Mouse (Mus musculus): Measurements from ENCODE around the gene Map2k3. TPM values are rescaled to one million over a fixed set of nuclear protein-coding genes. Genes with fewer than 3 reads are reported as not detected.
A peak's percentile ranks its signal among the peaks of the same experiment; 100 is the strongest.
"Not testable (repeated sequence)": the region's sequence is repeated elsewhere in the genome, so short reads cannot be mapped to it uniquely, and the experiment has no call there.

Gene Map2k3
- polyA plus RNA-seq (2012; rRNA removed) = 85.1 and 90.0 TPM in 2 replicates

GRCm38 (mm10) chr11:60931869-60932481 lies at the start of gene Map2k3:
Gene Map2k3, plus strand, starts transcription at chr11:60932033.
- 0% methylated on average over 51 of the region's 59 CpGs for WGBS

DNA sequence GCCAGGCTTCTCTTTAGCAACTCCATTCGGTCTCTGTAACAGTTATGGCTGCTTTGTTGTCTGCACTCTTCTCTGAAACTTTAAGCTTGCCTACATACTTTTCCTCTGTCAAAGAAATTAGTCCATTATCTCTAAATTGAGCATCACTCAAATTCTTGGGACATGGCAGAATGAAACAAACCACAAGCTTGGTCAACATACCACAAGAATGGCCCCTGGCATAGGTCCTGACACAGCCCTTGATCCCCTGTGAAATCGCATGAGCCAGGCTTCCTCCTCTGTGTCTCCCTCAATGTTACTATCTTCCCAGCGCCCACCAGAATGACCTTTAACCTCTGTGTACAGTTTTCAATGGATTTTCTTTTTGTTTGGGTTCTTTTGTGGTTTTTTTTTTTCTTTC lies 49.4 kb upstream of the Map2k3 start:
- no peak for DNase-seq (ENCODE audit: low read depth, low spot score)
- WGBS = 81% methylated on average over 3 of the region's 3 CpGs

More at GRCm38 (mm10) chr11:60931869-60932481, at the start of gene Map2k3:
- peak; percentile 85 for DNase-seq (ENCODE audit: low read depth, low spot score)

GRCm38 (mm10) chr11:60886986-60887385 lies 44.8 kb upstream of the Map2k3 start:
- WGBS = 86% methylated on average over 3 of the region's 3 CpGs
- not testable (repeated sequence) for DNase-seq (ENCODE audit: low read depth, low spot score)

DNA sequence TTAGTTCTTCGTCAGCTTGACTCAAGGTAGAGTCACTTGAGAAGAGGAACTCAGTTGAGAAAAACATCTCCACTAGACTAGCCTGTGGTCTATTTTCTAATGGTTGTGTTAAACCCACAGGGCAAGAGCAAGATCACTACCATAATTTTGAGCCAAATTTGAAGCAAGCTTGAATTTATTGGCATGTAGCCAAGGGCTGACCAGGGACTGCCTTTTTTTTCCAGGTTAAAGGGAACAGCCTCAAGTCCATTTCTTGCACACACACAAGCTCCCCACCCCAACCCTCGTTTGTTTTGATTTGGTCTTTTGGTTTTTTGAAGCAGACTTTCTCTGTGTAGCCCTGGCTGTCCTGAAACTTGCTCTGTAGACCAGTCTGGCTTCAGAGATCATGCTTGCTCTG lies 42.0 kb upstream of the Map2k3 start:
- no peak for DNase-seq (ENCODE audit: low read depth, low spot score)
- WGBS = 48% methylated on average over 2 of the region's 2 CpGs

DNA sequence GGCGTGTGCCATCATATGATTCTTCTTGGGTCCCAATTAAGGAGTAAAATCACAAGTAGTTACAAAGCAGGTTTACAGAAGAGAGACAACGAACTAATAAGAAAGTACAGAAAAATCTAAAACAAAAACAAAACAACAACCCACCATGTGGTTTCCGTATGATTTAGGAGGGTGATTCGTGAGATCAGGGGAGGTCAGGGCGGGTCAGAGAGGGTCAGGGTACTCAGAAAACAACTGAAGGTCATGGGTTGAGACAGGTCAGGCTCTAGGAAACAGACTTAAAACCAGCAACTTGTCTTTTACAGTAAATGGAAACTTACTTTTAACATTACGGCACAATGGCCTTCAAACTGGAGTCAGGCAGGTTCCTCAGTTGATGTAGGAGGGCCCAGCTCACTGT lies 41.5 kb upstream of the Map2k3 start:
- WGBS = 50% methylated on average over 6 of the region's 6 CpGs

GRCm38 (mm10) chr11:60890744-60891143 lies 41.1 kb upstream of the Map2k3 start:
- WGBS = 39% methylated on average over 3 of the region's 3 CpGs
- DNase-seq (ENCODE audit: low read depth, low spot score) = no peak

More for the DNA sequence above, 41.5 kb upstream of the Map2k3 start:
- no peak for DNase-seq (ENCODE audit: low read depth, low spot score)

- WGBS = 38% methylated on average over 4 of the region's 4 CpGs
- DNase-seq (ENCODE audit: low read depth, low spot score) = no peak
Measured at GRCm38 (mm10) chr11:60895915-60896314, 35.9 kb upstream of the Map2k3 start.

DNA sequence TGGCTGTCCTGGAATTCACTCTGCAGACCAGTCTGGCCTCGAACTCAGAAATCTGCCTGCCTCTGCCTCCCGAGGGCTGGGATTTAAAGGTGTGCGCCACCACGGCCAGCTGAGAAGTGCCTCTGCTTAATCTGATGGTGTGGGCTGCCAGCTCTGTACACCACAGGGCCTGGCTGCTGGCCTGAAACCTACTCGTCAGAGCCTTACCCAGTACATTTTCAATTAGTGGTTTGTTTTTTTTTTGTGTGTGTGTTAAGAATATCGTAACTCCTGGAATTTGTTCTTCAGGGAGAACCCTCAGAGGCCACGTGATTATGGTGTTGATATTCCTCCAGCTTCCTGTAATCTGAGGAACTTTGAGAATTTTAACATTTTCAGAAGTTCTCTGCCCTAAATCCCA lies 29.8 kb upstream of the Map2k3 start:
- 68% methylated on average over 7 of the region's 7 CpGs for WGBS
- DNase-seq (ENCODE audit: low read depth, low spot score) = no peak

DNA sequence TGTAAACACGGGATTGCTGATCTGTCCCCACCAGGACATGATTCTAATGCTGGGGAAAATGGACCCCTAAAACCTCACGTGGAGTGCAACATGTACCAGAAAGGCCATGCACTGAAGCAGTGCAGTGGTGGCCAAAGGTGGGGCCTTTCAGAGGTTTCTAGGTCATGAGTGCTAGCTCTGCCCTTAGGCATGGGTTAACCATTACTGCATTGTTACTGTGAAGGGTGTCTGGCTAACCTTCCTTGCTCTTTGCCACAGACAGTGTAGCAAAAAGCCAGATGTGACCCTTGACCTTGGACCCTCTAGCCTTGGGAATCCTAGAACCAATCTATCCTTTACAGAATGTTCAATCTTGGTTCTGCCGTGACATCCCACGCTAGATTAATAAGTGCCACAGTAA lies 29.3 kb upstream of the Map2k3 start:
- 54% methylated on average over 4 of the region's 4 CpGs for WGBS
- DNase-seq (ENCODE audit: low read depth, low spot score) = no peak

GRCm38 (mm10) chr11:60903661-60904061 lies 28.2 kb upstream of the Map2k3 start:
- no peak for DNase-seq (ENCODE audit: low read depth, low spot score)
- 87% methylated on average over 6 of the region's 6 CpGs for WGBS

DNA sequence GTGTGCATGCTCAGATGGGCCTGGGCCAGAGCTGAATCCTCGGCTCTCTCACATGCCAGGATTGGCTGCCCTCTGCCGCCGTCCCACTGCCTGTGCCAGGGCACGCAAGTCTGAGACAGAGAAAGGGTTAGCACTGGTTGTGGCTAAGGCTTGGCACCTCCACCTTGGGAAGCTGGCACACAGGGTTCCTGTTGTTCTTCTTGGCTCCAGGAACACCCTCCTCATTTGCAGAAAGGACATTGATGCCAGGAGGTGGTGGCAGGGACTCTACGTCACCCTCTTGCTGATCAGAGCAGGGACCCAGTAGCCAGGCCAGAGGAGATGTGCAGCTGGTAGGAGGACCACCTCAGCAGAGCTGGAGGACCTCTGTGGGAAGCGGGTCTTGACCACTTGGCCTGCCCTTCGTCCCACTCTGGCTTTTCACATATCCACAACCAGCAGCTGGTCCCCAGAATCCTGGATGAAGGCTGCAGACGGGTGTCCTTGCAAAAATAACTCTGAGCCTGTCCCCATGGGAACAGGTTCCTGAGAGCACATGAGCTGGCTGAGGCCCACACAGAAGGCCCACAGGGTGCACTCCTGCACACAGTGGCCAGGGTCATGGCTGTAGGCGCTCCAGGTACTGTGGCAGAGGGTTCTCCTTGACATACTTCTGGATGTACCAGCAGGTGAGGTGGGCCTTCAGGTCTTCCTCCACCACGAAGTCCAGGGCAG lies 26.3 kb upstream of the Map2k3 start:
- DNase-seq (ENCODE audit: low read depth, low spot score) = no peak
- 89% methylated on average over 10 of the region's 10 CpGs for WGBS

GRCm38 (mm10) chr11:60906449-60906848 lies 25.4 kb upstream of the Map2k3 start:
- 85% methylated on average over 4 of the region's 4 CpGs for whole genome bisulfite sequencing
- no peak for DNase-seq (ENCODE audit: low read depth, low spot score)

DNA sequence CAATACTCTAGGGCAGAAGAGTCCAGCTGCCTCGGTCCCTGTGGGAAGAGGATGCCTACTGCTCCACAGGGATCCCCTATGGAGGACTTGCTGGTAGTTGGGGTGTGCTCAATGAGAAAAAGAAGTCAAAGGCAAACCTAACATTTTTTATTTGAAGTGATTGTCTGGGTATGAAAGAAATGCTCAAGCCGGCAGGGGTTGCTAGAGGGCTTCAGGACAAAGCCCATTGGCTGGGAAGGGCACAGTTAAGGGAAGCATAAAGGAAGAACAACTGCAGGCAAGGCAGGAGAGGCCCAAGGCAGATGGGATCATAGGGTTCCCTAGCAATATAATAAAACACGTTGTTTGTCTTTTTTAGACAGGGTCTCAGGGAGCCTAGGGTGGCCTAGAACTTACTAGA lies 23.8 kb upstream of the Map2k3 start:
- DNase-seq (ENCODE audit: low read depth, low spot score) = no peak
- 61% methylated on average over 3 of the region's 3 CpGs for WGBS

DNA sequence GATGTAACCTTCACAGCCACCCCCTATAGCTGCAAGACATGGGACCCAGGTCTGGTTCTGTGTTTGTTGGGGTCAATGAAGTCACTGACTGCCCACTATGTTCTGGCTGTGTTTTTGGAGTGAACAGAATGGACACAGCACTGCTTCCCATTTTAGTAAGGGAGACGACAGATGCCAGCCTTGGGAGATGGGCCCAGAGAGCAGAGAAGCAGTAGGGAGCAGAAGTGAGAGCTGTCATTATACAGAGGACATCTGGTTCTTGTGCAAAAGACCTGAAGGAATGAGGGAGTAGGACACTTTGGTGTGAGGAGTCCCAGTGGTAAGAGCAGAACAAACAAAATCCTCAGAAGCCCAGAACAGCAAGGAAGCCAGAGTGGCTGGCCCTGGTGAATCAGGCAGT lies 22.2 kb upstream of the Map2k3 start:
- 78% methylated on average over 1 of the region's 1 CpGs for WGBS
- DNase-seq (ENCODE audit: low read depth, low spot score) = no peak

GRCm38 (mm10) chr11:60912525-60912973 lies 19.3 kb upstream of the Map2k3 start:
- 17% methylated on average over 7 of the region's 7 CpGs for WGBS
- DNase-seq (ENCODE audit: low read depth, low spot score) = no peak

DNA sequence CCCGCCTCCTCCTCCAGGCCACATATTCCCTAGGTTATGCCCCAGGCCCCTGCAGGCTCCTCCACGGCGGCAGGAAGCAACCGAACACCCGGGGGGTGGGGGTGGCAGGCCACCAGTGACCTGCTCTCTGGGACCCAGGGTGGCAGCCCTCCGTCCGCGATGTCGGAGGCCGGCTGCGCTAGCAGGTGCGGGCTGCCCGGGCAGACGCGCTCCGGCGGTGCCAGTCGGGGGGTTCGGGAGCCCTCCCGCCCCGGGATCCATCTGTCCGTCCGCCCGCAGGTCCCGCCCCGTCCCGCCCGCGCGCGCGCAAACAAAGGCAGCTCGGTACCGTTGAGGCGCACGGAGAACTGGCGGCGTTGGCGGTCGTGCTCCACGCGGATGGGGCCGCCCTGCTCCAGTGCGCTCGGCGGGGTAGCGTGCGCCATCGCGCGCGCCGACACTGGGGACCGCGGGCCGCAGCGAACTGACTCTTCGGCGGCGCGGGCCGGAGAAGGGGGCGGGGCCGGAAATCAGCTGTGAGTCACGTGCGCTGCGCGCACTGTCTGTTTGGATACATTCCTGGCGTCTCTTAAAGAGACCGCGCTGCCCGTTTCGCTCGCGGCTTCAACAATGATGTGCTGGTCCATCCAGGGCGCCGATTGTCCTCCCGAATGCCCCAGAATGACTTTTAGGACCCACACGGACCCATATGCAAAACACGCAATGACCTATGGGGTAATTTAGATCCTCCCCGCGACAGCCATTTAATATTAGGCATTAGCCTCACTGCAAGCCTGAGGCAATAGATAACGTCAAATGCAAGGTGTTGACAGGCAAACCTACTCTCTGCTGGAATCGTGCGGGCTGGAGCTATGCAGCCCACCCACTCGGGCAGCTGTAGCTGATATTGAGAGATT lies 18.3 kb upstream of the Map2k3 start:
- WGBS = under 1% methylated on average over 85 of the region's 86 CpGs
- DNase-seq (ENCODE audit: low read depth, low spot score) = no peak

- DNase-seq (ENCODE audit: low read depth, low spot score) = no peak
- 22% methylated on average over 7 of the region's 7 CpGs for WGBS
Measured at GRCm38 (mm10) chr11:60914491-60914890, 17.3 kb upstream of the Map2k3 start, which contains the start of gene Natd1. Gene Natd1, minus strand, starts transcription at chr11:60914750.

DNA sequence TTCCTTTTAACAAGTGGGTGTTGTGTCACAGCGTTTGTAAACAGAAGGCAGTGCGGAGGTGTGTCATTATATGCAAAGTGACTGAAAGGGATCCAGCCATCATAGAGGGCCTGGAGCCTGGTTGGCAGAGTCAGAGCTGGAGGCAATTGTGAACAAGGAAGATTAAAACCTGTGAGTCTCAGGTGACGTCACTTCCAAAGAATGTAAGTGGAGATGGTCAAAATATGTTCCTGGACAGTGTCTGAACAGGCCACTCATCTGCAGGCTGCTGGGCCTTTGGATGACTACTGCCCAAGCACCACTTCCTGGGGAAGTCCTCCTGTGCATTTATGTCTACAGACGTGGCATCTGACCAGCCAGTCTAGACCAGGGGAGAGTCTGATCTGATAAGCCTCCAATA lies 16.6 kb upstream of the Map2k3 start:
- no peak for DNase-seq (ENCODE audit: low read depth, low spot score)
- WGBS = 59% methylated on average over 4 of the region's 4 CpGs

DNA sequence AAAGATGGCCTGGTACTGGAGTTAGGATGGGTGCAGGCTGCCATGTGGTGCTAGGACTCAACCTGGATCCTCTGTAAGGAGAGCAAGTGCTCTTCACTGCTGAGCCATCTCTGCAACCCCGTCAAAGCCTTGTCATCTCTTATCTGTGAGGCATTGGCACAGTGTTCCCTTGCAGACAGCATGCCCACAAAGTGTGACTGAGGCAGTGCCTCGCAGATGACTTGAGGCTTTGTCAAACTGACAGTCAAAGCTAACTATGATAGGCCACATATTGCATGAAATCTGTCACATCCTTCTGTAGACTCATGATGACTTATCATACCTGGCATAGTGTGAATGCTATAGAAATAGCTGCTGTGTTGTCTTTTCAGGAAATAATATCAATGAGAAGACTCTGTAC lies 11.8 kb upstream of the Map2k3 start:
- no peak for DNase-seq (ENCODE audit: low read depth, low spot score)
- WGBS = 91% methylated on average over 2 of the region's 2 CpGs

GRCm38 (mm10) chr11:60922195-60922594 lies 9.6 kb upstream of the Map2k3 start:
- DNase-seq (ENCODE audit: low read depth, low spot score) = no peak
- WGBS = 82% methylated on average over 1 of the region's 1 CpGs

All from large intestine, adult 2 months (tissue).